Mouse (Mus musculus) liver, embryonic 14.5 days (tissue): Measurements from ENCODE around the gene Shisa3. TPM values are rescaled to one million over a fixed set of nuclear protein-coding genes. Genes with fewer than 3 reads are reported as not detected.

Experiments used
- ATAC-seq: fragments of 200-750 bp; cut with Nextera tagmentation; 2 replicates; pipeline ENCODE4 v1.8.0; 2017; ENCODE audit warnings: moderate number of reproducible peaks, mild to moderate bottlenecking, moderate library complexity; ENCODE audit not compliant: insufficient read depth
- DNase-seq, 3 experiments: peaks; one replicate each; pipeline ENCODE4 v3.0.0-alpha.2; 2012 to 2013; ENCODE audit warnings: low read depth in 3 of 3, low spot score in 3 of 3
- H3K27ac ChIP-seq: fragments of 300-500 bp; sonication (generic); 2 replicates; pipeline ENCODE4 v1.5.1; 2014; ENCODE audit warnings: moderate library complexity, mild to moderate bottlenecking, control low read depth, inconsistent platforms
- H3K27me3 ChIP-seq: fragments of 300-500 bp; sonication (generic); 2 replicates; pipeline ENCODE4 v1.6.1; 2014; ENCODE audit warnings: mild to moderate bottlenecking, low read length, moderate library complexity; ENCODE audit not compliant: control insufficient read depth, insufficient read depth
- H3K36me3 ChIP-seq: fragments of 300-500 bp; sonication (generic); replicated peaks from 2 replicates; pipeline ENCODE4 v1.6.1; 2014; ENCODE audit warnings: low read depth; ENCODE audit not compliant: control insufficient read depth, insufficient read depth
- H3K4me1 ChIP-seq, 2 experiments: fragments of 200-500 bp in 1 of 2; fragments of 300-500 bp in 1 of 2; sonication (generic) in 1 of 2; replicated peaks; 2 replicates each; pipeline ENCODE4 v1.6.1; 2012 to 2014; ENCODE audit warnings: antibody characterized with exemption in 1 of 2, inconsistent platforms in 1 of 2, low read length in 1 of 2; ENCODE audit not compliant: control insufficient read depth in 2 of 2, insufficient read depth in 2 of 2
- H3K4me2 ChIP-seq: fragments of 300-500 bp; sonication (generic); 2 replicates; pipeline ENCODE4 v1.6.1; 2014; ENCODE audit warnings: low read depth, mild to moderate bottlenecking, control low read depth, moderate library complexity
- H3K4me3 ChIP-seq, 2 experiments: fragments of 200-500 bp in 1 of 2; fragments of 300-500 bp in 1 of 2; sonication (generic) in 1 of 2; 2 replicates each; pipeline ENCODE4 v1.5.1; 2012 to 2014; ENCODE audit warnings: low read depth in 2 of 2, low read length in 2 of 2, mild to moderate bottlenecking in 2 of 2, control low read depth in 1 of 2, inconsistent platforms in 1 of 2, moderate library complexity in 1 of 2; ENCODE audit not compliant: insufficient read depth in 1 of 2
- H3K9ac ChIP-seq: fragments of 300-500 bp; sonication (generic); replicated peaks from 2 replicates; pipeline ENCODE4 v1.6.1; 2014; ENCODE audit warnings: mild to moderate bottlenecking, control low read depth, moderate library complexity
- H3K9me3 ChIP-seq: fragments of 300-500 bp; sonication (generic); 2 replicates; pipeline ENCODE4 v1.6.1; 2016; ENCODE audit warnings: low read length, mixed read lengths; ENCODE audit not compliant: control insufficient read depth
- CTCF ChIP-seq: IDR thresholded peaks from 2 replicates; pipeline ENCODE4 v1.5.1; 2016; ENCODE audit warnings: antibody characterized with exemption, low read depth, control low read depth
- EP300 ChIP-seq: IDR thresholded peaks from 2 replicates; pipeline ENCODE4 v1.6.1; 2016; ENCODE audit warnings: antibody characterized with exemption, low read depth
- WGBS: fragments of 180-500 bp; shearing (Covaris S2); extraction: QIAGEN DNeasy Blood & Tissue Kit; methylation state at CpG from one replicate; pipeline ENCODE4 v1.1.7; 2014; ENCODE audit not compliant: insufficient replicate concordance; 5-methylcytosine and 5-hydroxymethylcytosine counted together
- polyA plus RNA-seq, 2 experiments: library from polyadenylated mRNA; depleted of rRNA in 1 of 2; stranded (reverse) in 1 of 2; unstranded in 1 of 2; fragments of >200 nt; fragmentation: Nextera tagmentation in 1 of 2; extraction: Ambion mirVana in 1 of 2; gene quantifications; 2 replicates each; pipeline versions ENCODE4 v1.2.1 to v1.2.3; 2012 to 2014

Shisa3 gene
- polyA plus RNA-seq, 2 experiments, result 0.55 to 0.68 TPM

DNA sequence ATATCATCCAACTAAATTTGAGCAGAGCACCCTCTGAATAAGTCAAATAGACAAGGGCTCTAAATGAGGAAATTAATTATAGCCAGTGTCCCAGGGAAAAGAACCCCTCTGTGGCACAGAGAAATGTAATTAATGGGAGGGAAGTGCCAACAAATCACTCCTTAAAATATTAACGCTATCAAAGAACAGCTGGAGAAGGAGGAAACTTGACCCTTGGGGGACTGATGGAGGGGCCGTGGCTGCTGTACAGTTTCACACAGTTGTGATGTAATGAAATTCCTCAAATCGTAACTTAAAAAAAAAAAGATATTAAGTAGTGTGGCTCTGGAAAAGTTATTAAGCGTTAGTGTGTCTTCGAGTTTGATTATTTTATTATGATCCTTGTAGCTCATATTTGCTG lies 1.7 kb upstream of the Shisa3 start:
- Histone ChIP-seq H3K4me3 (no peak overlapping the region), H3K9me3 (no peaks in the 10 kb centered on the region), H3K27ac (no peak overlapping the region), H3K36me3 (no peaks in the 10 kb centered on the region), H3K4me1 (no peaks in the 10 kb centered on the region), H3K27me3 (peaks cover 60% of the 10 kb centered on the region), H3K4me2 (no peak overlapping the region), H3K9ac (no peak overlapping the region)
- ATAC-seq (no peak), DNase-seq (no peak)
- WGBS, result 40% methylated on average over 5 of the region's 5 CpGs
- TF ChIP-seq CTCF (no peak), EP300 (no peak)

DNA sequence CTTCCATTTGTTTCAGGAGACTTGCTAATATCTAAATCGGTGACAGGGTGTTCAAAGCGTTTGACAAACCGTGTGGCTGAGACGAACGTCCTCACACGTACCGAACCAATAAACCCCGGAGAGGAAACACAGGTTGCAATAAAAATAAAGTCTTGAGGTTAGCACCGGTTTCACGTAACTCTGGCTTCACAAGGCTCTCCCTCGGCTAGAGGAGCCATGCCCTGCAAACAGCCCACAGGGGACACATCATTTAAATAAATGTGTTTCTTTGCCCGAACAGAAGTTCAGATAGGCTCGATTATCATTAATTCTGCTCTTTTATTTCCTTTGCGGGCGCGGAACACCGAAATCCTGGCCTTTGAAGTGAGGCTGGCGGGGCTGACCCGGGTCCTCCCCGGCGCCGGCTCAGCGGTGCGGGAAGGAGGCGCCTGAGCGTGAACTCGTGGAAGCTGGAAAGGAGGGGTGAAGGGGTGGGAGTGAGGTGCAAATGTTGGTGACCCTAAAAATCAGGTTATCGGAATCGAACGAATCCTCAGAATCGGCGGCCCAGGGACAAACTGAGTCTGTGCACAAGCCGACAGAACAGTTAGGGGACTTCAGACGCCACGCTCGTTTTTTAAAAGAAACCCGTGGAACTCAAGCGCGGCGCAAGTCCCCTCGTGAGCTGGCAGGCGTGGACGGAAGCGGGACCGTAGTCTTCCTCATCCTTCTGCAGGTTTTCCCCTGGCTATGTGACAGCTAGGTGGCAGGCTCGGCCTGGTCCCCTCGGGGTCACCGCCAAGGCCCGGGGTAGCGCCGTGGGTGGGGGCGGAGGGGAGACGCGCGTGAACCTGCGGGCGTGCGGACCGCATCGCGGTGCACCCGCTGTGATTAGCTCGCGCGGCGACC lies 522 bp upstream of the Shisa3 start:
- TF ChIP-seq EP300 (no peak), CTCF (peak; percentile 20; the same call in 1 of the 2 replicates)
- DNase-seq (no peak), ATAC-seq (no peak)
- Histone ChIP-seq H3K4me2 (peak overlapping the region; percentile 56), H3K9ac (no peak overlapping the region), H3K4me3 (peak overlapping the region; percentile 6 to 48; a peak in 3 of 4 replicates), H3K27me3 (peaks cover 64% of the 10 kb centered on the region), H3K9me3 (no peaks in the 10 kb centered on the region), H3K27ac (no peak overlapping the region), H3K36me3 (no peaks in the 10 kb centered on the region), H3K4me1 (no peaks in the 10 kb centered on the region)
- 2% methylated on average over 66 of the region's 66 CpGs for WGBS

DNA sequence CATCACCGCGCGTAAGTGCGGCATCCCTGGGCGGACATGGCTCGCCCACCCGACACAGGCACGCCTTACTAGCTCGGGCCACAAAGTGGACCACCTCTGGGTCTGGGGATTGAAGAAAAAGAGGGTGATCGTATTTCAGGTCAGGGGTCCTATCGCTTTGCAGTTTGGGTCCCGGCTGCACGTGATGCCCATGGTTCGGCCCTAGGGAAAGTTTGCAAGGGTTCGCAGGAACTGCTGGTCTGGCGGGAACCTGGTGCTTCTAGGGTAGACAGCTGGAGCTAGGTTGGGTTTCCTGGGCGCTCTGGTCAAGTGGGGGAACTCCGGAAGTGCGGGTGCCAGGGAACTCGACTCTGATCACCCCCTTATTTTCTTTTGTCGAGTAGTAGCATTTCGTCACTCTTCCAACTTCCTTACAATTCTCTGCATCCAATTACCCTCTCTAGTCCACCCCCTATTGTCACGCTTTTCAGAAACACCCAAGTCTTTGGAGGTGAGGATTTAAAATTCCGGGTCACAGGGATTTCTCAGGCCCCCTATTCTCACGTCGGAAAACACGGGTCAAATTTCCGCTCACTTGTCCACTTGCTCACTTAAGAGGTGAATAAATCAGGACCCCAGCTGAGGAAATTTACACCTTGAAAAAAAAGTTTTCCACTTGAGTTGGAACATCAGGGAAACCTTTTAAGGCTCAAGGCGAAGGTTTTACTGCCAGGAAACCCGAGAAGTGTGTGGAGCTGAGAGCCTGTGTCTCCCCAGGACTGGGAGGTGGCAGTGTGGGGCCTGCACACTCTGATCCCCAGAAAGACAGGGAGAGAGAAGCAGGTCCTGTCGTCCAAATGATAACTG lies 1.2 kb downstream of the Shisa3 start:
- no peaks in the 10 kb centered on the region for H3K36me3 ChIP-seq
- no peak overlapping the region for H3K9ac ChIP-seq
- DNase-seq (no peak), ATAC-seq (no peak)
- H3K4me3 ChIP-seq, result peak overlapping the region; percentile 1 to 48
- H3K27ac ChIP-seq, result no peak overlapping the region
- peaks cover 64% of the 10 kb centered on the region for H3K27me3 ChIP-seq
- TF ChIP-seq CTCF (no peak), EP300 (no peak)
- no peak overlapping the region; the same call in 1 of the 2 replicates for H3K4me2 ChIP-seq
- H3K4me1 ChIP-seq, result no peaks in the 10 kb centered on the region
- H3K9me3 ChIP-seq, result no peaks in the 10 kb centered on the region
- 7% methylated on average over 31 of the region's 31 CpGs for WGBS

DNA sequence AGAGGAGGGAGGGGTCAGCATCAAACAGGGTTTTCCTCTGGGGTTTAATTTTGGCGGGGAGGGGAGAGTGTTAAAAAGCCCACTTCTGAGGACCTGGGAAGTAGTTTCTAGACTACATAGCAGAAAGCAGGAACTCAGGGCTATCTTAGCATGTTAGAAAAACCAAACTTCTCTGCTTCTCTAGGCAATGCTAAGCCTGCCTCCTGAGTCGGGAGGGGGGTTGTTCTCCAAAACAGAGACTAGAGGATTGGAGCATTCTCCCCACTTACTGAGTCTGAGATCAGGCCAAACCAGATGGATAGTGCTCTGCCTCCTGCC lies 1.8 kb downstream of the Shisa3 start:
- H3K9ac ChIP-seq, result no peak overlapping the region
- peaks cover 64% of the 10 kb centered on the region for H3K27me3 ChIP-seq
- H3K4me2 ChIP-seq, result no peak overlapping the region
- no peak for ATAC-seq
- 12% methylated on average over 2 of the region's 2 CpGs for WGBS
- no peaks in the 10 kb centered on the region for H3K9me3 ChIP-seq
- TF ChIP-seq CTCF, result no peak
- TF ChIP-seq EP300, result no peak
- no peak overlapping the region for H3K27ac ChIP-seq
- no peaks in the 10 kb centered on the region for H3K36me3 ChIP-seq
- no peak for DNase-seq
- H3K4me3 ChIP-seq, result no peak overlapping the region
- H3K4me1 ChIP-seq, result no peaks in the 10 kb centered on the region

DNA sequence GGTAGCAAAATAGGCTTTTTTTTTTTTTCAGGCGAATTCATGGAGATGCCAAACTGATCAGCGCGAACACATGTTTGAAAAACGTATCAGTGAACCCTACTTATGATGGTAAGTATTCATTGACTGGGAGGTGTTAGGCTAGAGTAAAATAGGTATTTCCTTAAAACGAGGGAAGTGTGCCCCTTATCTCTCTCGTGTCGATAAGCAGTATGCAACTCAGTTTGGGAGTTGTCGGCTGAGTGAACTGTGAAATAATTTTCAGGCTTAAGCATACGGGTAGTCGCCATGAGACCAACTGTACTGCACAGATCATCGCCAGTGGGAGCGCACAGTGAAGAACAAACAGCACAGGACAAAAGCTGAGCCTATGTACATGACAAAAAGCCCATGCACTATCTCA lies 13.5 kb downstream of the Shisa3 start:
- WGBS, result 68% methylated on average over 12 of the region's 12 CpGs
- no peaks in the 10 kb centered on the region for H3K27me3 ChIP-seq
- no peaks in the 10 kb centered on the region for H3K9me3 ChIP-seq
- no peak overlapping the region for H3K4me2 ChIP-seq
- H3K4me1 ChIP-seq, result no peaks in the 10 kb centered on the region
- DNase-seq, result no peak
- H3K9ac ChIP-seq, result no peak overlapping the region
- no peak for ATAC-seq
- H3K4me3 ChIP-seq, result no peak overlapping the region
- no peak overlapping the region for H3K27ac ChIP-seq
- TF ChIP-seq CTCF (no peak), EP300 (no peak)
- H3K36me3 ChIP-seq, result peaks cover 26% of the 10 kb centered on the region
